Mouse (Mus musculus) ES-CJ7 (cell line): Measurements from ENCODE around the gene Cttn.
A peak's percentile ranks its signal among the peaks of the same experiment; 100 is the strongest.

Experiments
- DNase-seq: peaks from one replicate; pipeline ENCODE4 v3.0.0; 2011; ENCODE audit warnings: low read depth, low spot score

Cttn gene

DNA sequence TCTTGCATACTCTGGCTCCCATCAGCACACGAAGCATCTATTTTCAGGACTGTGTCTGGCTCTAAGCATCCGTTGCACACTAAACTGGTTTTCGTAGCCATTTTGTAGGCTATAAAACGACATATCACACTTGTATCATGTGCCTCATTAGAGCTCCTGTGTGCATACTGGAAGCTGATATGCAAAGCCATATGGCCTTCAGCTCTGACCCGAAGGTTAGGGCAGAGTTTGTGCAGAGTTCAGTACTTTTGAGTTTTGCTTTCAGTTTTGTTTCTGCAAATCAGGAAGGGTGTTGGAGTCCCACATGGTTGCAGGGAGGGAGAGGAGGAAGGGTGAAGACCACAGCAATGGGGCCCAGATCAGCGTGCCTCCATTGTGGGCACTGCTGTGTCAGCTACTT lies 79.1 kb downstream of the Cttn start:
- no peak for DNase-seq

DNA sequence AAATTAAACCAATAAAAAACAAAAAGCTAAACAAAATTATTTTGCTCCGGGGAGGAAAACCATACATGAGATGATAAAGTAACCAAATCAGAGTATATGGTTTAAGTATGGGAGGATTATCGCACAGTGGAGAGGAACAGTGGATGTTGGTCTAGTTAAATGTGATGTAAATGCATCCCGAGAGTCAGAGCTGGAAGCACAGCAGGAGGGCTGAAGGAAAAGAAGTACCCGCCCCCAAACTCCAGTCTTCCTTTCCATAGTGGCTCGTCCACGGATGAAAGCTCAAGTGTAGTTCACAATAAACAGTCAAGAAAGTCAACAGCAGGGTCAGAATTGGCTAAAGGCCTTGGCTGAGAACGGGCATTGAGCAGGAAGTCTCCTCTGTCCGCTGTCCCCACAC lies 80.1 kb downstream of the Cttn start:
- peak; percentile 58 for DNase-seq

DNA sequence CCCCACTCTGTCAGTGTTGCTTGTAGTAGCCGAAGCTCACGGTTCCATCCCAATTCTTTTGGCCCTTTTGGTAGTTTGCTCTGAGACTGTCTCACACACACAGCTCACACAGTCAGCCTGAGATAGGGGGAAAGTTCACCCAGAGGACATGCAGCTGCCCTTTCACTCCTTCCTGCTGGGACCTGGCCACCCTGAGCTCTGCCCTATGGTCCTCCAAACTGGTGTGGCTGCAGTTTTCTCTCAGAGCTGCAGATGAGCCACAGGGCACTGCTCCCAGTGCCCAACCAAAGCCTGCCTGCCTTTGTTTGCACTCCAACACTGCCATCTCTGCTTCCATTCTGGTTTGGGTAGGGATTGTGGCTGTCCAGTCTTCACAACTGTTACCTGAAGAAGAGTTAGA lies 81.1 kb downstream of the Cttn start:
- DNase-seq = no peak

DNA sequence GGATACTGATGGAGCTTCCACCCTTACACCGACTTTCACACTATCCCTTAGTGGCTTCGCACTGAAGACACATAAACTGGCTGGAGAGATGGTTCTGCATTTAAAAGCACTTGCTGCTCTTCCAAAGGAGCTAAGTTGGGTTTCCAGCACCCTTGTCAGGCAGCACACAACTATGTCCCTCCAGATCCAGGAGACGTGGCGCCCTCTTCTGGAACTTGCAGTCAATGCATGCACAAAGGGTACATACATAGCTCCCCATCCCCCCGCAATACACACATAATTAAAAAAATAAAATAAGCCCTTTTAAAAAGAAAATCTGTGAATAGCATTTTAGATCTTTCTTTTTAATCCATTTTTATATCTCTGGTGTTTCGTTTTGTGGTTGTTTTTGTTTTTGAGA lies 83.3 kb downstream of the Cttn start:
- DNase-seq = peak; percentile 28
